Mouse (Mus musculus) activated CD4-positive, CD25-positive, alpha-beta regulatory T cell, adult 9 weeks (primary cell): ENCODE data around the gene Rrp1b. TPM values are rescaled to one million over a fixed set of nuclear protein-coding genes. Genes with fewer than 3 reads are reported as not detected.

Source experiments
- polyA plus RNA-seq: library from polyadenylated mRNA; unstranded; fragments of 100-300 nt; shearing (Covaris generic); gene quantifications from one replicate; pipeline ENCODE4 v1.2.1, GENCODE M21; 2017

Gene Rrp1b
- 66.8 TPM for polyA plus RNA-seq

GRCm38 (mm10) chr17:32035609-32036508 is at the start of gene Rrp1b, which contains the start of gene Hsf2bp:
TSS of gene Rrp1b (plus strand) at chr17:32036100.
TSS of gene Hsf2bp (minus strand) at chr17:32036349.

Other genes starting within 250 kb of the Rrp1b start
- gene Sik1, start 180.3 kb upstream of the Rrp1b start, polyA plus RNA-seq = 6.1 TPM
- 0.43 TPM for gene Hsf2bp, start 249 bp downstream of the Rrp1b start, polyA plus RNA-seq
- gene Notch3, start 130.8 kb downstream of the Rrp1b start, polyA plus RNA-seq = not detected
- gene Ephx3, start 153.4 kb downstream of the Rrp1b start, polyA plus RNA-seq = not detected
- gene Brd4, start 248.6 kb downstream of the Rrp1b start, polyA plus RNA-seq = 51.6 TPM